Mouse (Mus musculus): ENCODE measurements around the gene Ccdc36. TPM values are rescaled to one million over a fixed set of nuclear protein-coding genes. Genes with fewer than 3 reads are reported as not detected.

Gene Ccdc36
- polyA plus RNA-seq, 1 experiment from 2014 or later = 0.96 TPM

- 50% methylated on average over 32 of the region's 32 CpGs for WGBS
- no peaks in the 10 kb centered on the region for H3K27me3 ChIP-seq (replicated peaks; ENCODE audit: control insufficient read depth, insufficient read depth, low read length)
- peak; percentile 71 for ATAC-seq
- no peaks in the 10 kb centered on the region for H3K36me3 ChIP-seq (ENCODE audit: control insufficient read depth, insufficient read depth)
- H3K4me3 ChIP-seq (replicated peaks; ENCODE audit: low read length) = peak overlapping the region; percentile 25
- no peaks in the 10 kb centered on the region for H3K9me3 ChIP-seq (ENCODE audit: control insufficient read depth, low read length)
- peak overlapping the region; percentile 38 for H3K4me2 ChIP-seq (ENCODE audit: low read length)
- no peaks in the 10 kb centered on the region for H3K4me1 ChIP-seq (replicated peaks; ENCODE audit: control insufficient read depth, insufficient read depth, low read length)
- no peak overlapping the region for H3K27ac ChIP-seq (ENCODE audit: low read length)
- no peak overlapping the region for H3K9ac ChIP-seq (replicated peaks; ENCODE audit: low read depth, low read length)
Measured at GRCm38 (mm10) chr9:108431431-108432067, 3.3 kb upstream of the Ccdc36 start.

- peaks cover 4% of the 10 kb centered on the region; the same call in 1 of the 2 replicates for H3K4me1 ChIP-seq (replicated peaks; ENCODE audit: control insufficient read depth, insufficient read depth, low read length)
- no peak for ATAC-seq
- no peaks in the 10 kb centered on the region for H3K36me3 ChIP-seq (ENCODE audit: control insufficient read depth, insufficient read depth)
- H3K4me2 ChIP-seq (ENCODE audit: low read length) = no peak overlapping the region
- no peak overlapping the region for H3K4me3 ChIP-seq (replicated peaks; ENCODE audit: low read length)
- no peaks in the 10 kb centered on the region for H3K27me3 ChIP-seq (replicated peaks; ENCODE audit: control insufficient read depth, insufficient read depth, low read length)
- H3K27ac ChIP-seq (ENCODE audit: low read length) = no peak overlapping the region
- H3K9ac ChIP-seq (replicated peaks; ENCODE audit: low read depth, low read length) = no peak overlapping the region
- WGBS = 88% methylated on average over 1 of the region's 1 CpGs
- no peaks in the 10 kb centered on the region for H3K9me3 ChIP-seq (ENCODE audit: control insufficient read depth, low read length)
Measured at GRCm38 (mm10) chr9:108412221-108412620, 16.1 kb downstream of the Ccdc36 start.

- WGBS = 58% methylated on average over 9 of the region's 9 CpGs
Measured at GRCm38 (mm10) chr9:108411381-108411942, 16.8 kb downstream of the Ccdc36 start.

GRCm38 (mm10) chr9:108409535-108409934 is 18.7 kb downstream of the Ccdc36 start:
- WGBS = 92% methylated on average over 4 of the region's 4 CpGs
- Histone ChIP-seq H3K27me3 (replicated peaks; ENCODE audit: control insufficient read depth, insufficient read depth, low read length) (no peaks in the 10 kb centered on the region), H3K36me3 (ENCODE audit: control insufficient read depth, insufficient read depth) (no peaks in the 10 kb centered on the region), H3K4me2 (ENCODE audit: low read length) (no peak overlapping the region), H3K9me3 (ENCODE audit: control insufficient read depth, low read length) (no peaks in the 10 kb centered on the region), H3K27ac (ENCODE audit: low read length) (no peak overlapping the region), H3K4me3 (replicated peaks; ENCODE audit: low read length) (no peak overlapping the region), H3K4me1 (replicated peaks; ENCODE audit: control insufficient read depth, insufficient read depth, low read length) (peaks cover 4% of the 10 kb centered on the region; the same call in 1 of the 2 replicates), H3K9ac (replicated peaks; ENCODE audit: low read depth, low read length) (no peak overlapping the region)
- ATAC-seq = no peak

More at GRCm38 (mm10) chr9:108411381-108411942, 16.8 kb downstream of the Ccdc36 start:
- Histone ChIP-seq H3K9me3 (ENCODE audit: control insufficient read depth, low read length) (no peaks in the 10 kb centered on the region), H3K36me3 (ENCODE audit: control insufficient read depth, insufficient read depth) (no peaks in the 10 kb centered on the region), H3K4me1 (replicated peaks; ENCODE audit: control insufficient read depth, insufficient read depth, low read length) (peaks cover 4% of the 10 kb centered on the region; the same call in 1 of the 2 replicates), H3K27me3 (replicated peaks; ENCODE audit: control insufficient read depth, insufficient read depth, low read length) (no peaks in the 10 kb centered on the region), H3K9ac (replicated peaks; ENCODE audit: low read depth, low read length) (no peak overlapping the region), H3K4me2 (ENCODE audit: low read length) (no peak overlapping the region), H3K27ac (ENCODE audit: low read length) (no peak overlapping the region), H3K4me3 (replicated peaks; ENCODE audit: low read length) (no peak overlapping the region)
- no peak for ATAC-seq

GRCm38 (mm10) chr9:108404451-108404850 is 23.8 kb downstream of the Ccdc36 start:
- Histone ChIP-seq H3K4me1 (replicated peaks; ENCODE audit: control insufficient read depth, insufficient read depth, low read length) (peaks cover 12% of the 10 kb centered on the region), H3K4me3 (replicated peaks; ENCODE audit: low read length) (no peak overlapping the region), H3K27me3 (replicated peaks; ENCODE audit: control insufficient read depth, insufficient read depth, low read length) (no peaks in the 10 kb centered on the region), H3K36me3 (ENCODE audit: control insufficient read depth, insufficient read depth) (no peaks in the 10 kb centered on the region), H3K9ac (replicated peaks; ENCODE audit: low read depth, low read length) (no peak overlapping the region), H3K4me2 (ENCODE audit: low read length) (no peak overlapping the region), H3K9me3 (ENCODE audit: control insufficient read depth, low read length) (no peaks in the 10 kb centered on the region), H3K27ac (ENCODE audit: low read length) (no peak overlapping the region)
- 91% methylated on average over 8 of the region's 8 CpGs for WGBS
- ATAC-seq = no peak

GRCm38 (mm10) chr9:108403081-108403480 is 25.2 kb downstream of the Ccdc36 start:
- H3K36me3 ChIP-seq (ENCODE audit: control insufficient read depth, insufficient read depth) = no peaks in the 10 kb centered on the region
- ATAC-seq = no peak
- H3K9me3 ChIP-seq (ENCODE audit: control insufficient read depth, low read length) = no peaks in the 10 kb centered on the region
- no peaks in the 10 kb centered on the region for H3K27me3 ChIP-seq (replicated peaks; ENCODE audit: control insufficient read depth, insufficient read depth, low read length)
- WGBS = 85% methylated on average over 4 of the region's 4 CpGs
- no peak overlapping the region for H3K27ac ChIP-seq (ENCODE audit: low read length)
- no peak overlapping the region for H3K9ac ChIP-seq (replicated peaks; ENCODE audit: low read depth, low read length)
- no peak overlapping the region for H3K4me2 ChIP-seq (ENCODE audit: low read length)
- peaks cover 12% of the 10 kb centered on the region for H3K4me1 ChIP-seq (replicated peaks; ENCODE audit: control insufficient read depth, insufficient read depth, low read length)
- no peak overlapping the region for H3K4me3 ChIP-seq (replicated peaks; ENCODE audit: low read length)

GRCm38 (mm10) chr9:108401186-108401960 is 26.9 kb downstream of the Ccdc36 start:
- Histone ChIP-seq H3K9me3 (ENCODE audit: control insufficient read depth, low read length) (no peaks in the 10 kb centered on the region), H3K4me3 (replicated peaks; ENCODE audit: low read length) (no peak overlapping the region), H3K27me3 (replicated peaks; ENCODE audit: control insufficient read depth, insufficient read depth, low read length) (no peaks in the 10 kb centered on the region), H3K9ac (replicated peaks; ENCODE audit: low read depth, low read length) (no peak overlapping the region), H3K27ac (ENCODE audit: low read length) (peak overlapping the region; percentile 72), H3K4me2 (ENCODE audit: low read length) (no peak overlapping the region), H3K36me3 (ENCODE audit: control insufficient read depth, insufficient read depth) (no peaks in the 10 kb centered on the region), H3K4me1 (replicated peaks; ENCODE audit: control insufficient read depth, insufficient read depth, low read length) (peaks cover 12% of the 10 kb centered on the region)
- ATAC-seq = no peak
- WGBS = 20% methylated on average over 7 of the region's 7 CpGs

GRCm38 (mm10) chr9:108398324-108398723 is 30.0 kb downstream of the Ccdc36 start:
- 90% methylated on average over 3 of the region's 3 CpGs for WGBS
- peaks cover 12% of the 10 kb centered on the region for H3K4me1 ChIP-seq (replicated peaks; ENCODE audit: control insufficient read depth, insufficient read depth, low read length)
- H3K9me3 ChIP-seq (ENCODE audit: control insufficient read depth, low read length) = no peaks in the 10 kb centered on the region
- H3K27ac ChIP-seq (ENCODE audit: low read length) = no peak overlapping the region
- peaks cover under 1% of the 10 kb centered on the region; the same call in 1 of the 2 replicates for H3K36me3 ChIP-seq (ENCODE audit: control insufficient read depth, insufficient read depth)
- H3K27me3 ChIP-seq (replicated peaks; ENCODE audit: control insufficient read depth, insufficient read depth, low read length) = no peaks in the 10 kb centered on the region
- no peak overlapping the region for H3K4me3 ChIP-seq (replicated peaks; ENCODE audit: low read length)
- H3K4me2 ChIP-seq (ENCODE audit: low read length) = no peak overlapping the region
- no peak overlapping the region for H3K9ac ChIP-seq (replicated peaks; ENCODE audit: low read depth, low read length)
- no peak for ATAC-seq

- WGBS = 88% methylated on average over 1 of the region's 1 CpGs
- no peak for ATAC-seq
Measured at GRCm38 (mm10) chr9:108395427-108395826, 32.9 kb downstream of the Ccdc36 start.

More at GRCm38 (mm10) chr9:108395427-108395826, 32.9 kb downstream of the Ccdc36 start:
- Histone ChIP-seq H3K4me1 (replicated peaks; ENCODE audit: control insufficient read depth, insufficient read depth, low read length) (no peaks in the 10 kb centered on the region), H3K36me3 (ENCODE audit: control insufficient read depth, insufficient read depth) (peaks cover 17% of the 10 kb centered on the region), H3K9ac (replicated peaks; ENCODE audit: low read depth, low read length) (no peak overlapping the region), H3K4me3 (replicated peaks; ENCODE audit: low read length) (no peak overlapping the region), H3K27ac (ENCODE audit: low read length) (no peak overlapping the region), H3K27me3 (replicated peaks; ENCODE audit: control insufficient read depth, insufficient read depth, low read length) (no peaks in the 10 kb centered on the region), H3K9me3 (ENCODE audit: control insufficient read depth, low read length) (no peaks in the 10 kb centered on the region), H3K4me2 (ENCODE audit: low read length) (no peak overlapping the region)

Data from forebrain, embryonic 16.5 days (tissue).